Mouse (Mus musculus): Measurements from ENCODE around the gene Mthfsd. TPM values are rescaled to one million over a fixed set of nuclear protein-coding genes. Genes with fewer than 3 reads are reported as not detected.
A peak's percentile ranks its signal among the peaks of the same experiment; 100 is the strongest.

The Mthfsd gene
- total RNA-seq, 2 experiments from 2014 or later = 31.8 to 36.9 TPM

DNA sequence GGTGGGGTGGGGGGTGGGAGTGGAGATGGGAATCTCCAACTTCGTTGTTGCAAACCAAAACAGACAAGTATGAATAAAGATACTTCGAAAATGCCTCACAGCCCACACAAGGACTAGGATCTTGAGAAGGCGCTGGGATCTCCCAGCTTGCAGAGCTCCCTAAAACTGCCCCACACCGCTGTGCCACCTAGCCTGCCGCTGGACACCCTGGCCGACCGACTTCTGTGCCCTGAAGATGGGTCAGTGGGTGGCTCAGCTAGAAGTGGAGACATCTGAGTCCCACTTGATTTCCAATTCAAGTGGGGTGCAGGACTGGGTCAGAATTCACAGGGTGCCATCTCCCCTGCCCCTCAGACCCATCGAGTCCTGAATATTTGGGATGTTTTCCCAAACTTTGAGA lies 13.5 kb upstream of the Mthfsd start:
- DNase-seq = no peak

- no peak for DNase-seq
Measured at GRCm38 (mm10) chr8:121120456-121121419, 12.5 kb upstream of the Mthfsd start.

DNA sequence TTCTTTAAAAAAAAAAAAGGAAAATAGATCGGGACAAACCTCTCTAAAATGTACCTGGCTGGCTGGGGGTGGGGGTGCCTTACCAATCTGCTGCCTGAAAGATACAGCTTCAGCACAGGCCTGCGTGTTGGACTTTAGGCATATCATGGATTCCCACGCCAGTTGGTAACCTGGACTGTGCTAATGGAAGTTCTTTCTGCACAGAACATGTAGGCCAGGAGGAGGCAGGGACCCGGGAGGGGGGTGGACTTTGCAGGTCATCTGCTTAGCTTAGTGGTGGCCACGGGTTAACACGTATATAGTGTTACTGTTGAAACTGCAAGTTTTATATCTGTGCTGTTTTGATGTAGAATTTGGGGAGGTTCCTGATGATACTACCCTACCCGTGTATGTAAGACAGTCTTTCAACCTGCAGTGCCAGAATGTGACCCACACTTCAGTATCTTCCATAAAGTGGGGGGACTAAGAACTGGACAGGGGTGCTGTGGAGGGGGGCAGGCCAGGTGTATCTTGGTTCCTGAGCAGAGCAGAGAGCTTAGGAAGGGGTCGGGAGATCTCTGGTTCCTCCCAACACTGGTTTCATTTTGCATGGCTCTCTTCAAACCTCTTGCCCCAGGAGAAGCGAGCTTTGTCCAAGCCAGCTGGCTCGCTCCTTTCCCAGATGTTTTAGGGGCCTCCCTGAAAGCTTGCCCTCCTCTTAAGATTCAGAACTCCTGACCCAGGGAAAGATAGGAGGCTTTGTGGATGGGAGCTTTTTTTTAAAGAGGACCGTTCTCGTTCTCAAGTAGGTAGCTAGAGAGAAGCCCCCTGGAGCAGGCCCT lies 11.7 kb upstream of the Mthfsd start:
- DNase-seq = no peak

DNA sequence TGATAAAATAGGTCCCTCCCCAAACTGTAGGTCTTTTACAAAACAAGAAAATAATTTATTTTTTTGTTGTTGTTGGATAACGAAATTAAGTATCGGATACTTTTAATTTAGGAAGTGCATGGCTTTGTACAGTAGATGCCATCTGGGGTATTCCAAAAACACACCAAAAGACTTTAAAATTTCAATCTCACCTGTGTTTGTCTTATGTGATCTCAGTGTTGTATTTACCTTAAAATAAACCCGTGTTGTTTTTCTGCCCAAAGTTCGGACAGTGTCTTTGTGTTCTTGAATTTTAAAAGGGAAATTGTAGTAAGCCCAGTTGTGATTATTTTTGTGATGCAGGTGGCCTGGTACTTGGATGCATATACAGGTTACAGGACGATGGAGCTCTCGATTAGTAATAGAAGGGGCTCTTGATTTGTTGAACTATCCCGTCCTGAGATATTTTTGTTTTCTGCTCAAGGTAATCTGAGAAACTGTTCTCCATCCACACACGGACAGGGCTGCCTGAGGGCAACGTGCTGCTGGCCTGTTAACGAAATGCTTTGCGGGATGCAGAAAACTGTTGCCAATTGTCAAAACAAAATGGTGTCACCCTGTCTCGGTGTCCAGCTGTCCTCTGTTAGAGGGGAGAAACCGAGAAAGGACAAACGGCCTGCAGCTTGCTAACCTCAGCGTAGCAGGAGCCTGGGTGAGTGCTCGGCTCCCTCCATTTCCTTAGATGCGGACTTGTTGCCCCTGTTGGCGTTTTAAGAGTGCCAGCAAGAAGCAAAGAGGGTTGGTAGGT lies 10.6 kb upstream of the Mthfsd start:
- no peak for DNase-seq

DNA sequence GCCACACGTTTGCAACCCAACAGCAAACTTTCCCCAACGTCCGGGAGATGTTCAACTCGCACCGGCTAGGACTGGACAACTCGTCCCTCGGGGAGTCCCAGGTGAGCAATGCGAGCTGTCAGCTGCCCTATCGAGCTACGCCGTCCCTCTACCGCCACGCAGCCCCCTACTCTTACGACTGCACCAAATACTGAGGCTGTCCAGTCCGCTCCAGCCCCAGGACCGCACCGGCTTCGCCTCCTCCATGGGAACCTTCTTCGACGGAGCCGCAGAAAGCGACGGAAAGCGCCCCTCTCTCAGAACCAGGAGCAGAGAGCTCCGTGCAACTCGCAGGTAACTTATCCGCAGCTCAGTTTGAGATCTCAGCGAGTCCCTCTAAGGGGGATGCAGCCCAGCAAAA lies 9.7 kb upstream of the Mthfsd start:
- DNase-seq = no peak

DNA sequence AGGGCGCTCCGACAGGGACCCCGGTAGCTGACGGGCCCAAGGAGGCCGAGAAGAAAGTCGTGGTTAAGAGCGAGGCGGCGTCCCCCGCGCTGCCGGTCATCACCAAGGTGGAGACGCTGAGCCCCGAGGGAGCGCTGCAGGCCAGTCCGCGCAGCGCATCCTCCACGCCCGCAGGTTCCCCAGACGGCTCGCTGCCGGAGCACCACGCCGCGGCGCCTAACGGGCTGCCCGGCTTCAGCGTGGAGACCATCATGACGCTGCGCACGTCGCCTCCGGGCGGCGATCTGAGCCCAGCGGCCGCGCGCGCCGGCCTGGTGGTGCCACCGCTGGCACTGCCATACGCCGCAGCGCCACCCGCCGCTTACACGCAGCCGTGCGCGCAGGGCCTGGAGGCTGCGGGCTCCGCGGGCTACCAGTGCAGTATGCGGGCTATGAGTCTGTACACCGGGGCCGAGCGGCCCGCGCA lies 9.0 kb upstream of the Mthfsd start:
- DNase-seq = no peak

- DNase-seq = no peak
Measured at GRCm38 (mm10) chr8:121116591-121117185, 8.5 kb upstream of the Mthfsd start.

DNA sequence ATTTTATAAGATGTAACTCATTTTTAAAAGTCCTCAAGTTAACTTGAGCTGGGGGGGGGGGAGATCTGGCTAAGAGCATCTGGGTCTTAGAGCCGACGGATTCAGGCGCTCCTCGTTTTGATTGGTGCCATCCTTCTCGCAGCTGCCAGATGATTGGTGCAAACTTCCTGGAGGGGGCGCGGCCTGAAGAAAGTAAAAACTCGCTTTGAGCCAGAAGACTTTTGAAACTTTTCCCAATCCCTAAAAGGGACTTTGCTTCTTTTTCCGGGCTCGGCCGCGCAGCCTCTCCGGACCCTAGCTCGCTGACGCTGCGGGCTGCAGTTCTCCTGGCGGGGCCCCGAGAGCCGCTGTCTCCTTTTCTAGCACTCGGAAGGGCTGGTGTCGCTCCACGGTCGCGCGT lies 7.8 kb upstream of the Mthfsd start, which contains the start of gene Foxc2:
TSS of gene Foxc2 (plus strand) at position 224 of the 400 bp plus-strand sequence.
- DNase-seq = peak in 1 of 2 experiments; percentile 39

DNA sequence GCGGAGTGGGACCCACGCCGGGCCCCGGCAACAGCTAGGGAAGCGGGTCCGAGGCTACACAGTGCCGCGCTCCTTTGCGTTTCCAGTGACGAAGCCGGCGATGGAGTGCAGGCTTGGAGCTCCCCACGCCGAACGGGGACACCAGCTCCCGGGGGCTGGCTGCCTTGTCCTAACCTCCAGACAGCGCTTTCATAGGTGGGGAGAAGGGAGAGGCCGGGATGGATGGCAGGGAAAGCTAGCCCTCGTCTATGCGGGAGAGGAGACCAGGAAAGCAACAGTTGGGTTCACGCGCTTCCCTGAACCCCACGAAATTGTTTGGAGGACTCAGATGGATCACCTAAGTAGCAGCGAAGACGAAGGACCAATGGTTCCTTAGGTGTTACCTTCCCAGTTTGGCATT lies 6.9 kb upstream of the Mthfsd start:
- DNase-seq = no peak

GRCm38 (mm10) chr8:121113261-121113660 lies 5.1 kb upstream of the Mthfsd start:
- peak; percentile 93 to 96 for DNase-seq

DNA sequence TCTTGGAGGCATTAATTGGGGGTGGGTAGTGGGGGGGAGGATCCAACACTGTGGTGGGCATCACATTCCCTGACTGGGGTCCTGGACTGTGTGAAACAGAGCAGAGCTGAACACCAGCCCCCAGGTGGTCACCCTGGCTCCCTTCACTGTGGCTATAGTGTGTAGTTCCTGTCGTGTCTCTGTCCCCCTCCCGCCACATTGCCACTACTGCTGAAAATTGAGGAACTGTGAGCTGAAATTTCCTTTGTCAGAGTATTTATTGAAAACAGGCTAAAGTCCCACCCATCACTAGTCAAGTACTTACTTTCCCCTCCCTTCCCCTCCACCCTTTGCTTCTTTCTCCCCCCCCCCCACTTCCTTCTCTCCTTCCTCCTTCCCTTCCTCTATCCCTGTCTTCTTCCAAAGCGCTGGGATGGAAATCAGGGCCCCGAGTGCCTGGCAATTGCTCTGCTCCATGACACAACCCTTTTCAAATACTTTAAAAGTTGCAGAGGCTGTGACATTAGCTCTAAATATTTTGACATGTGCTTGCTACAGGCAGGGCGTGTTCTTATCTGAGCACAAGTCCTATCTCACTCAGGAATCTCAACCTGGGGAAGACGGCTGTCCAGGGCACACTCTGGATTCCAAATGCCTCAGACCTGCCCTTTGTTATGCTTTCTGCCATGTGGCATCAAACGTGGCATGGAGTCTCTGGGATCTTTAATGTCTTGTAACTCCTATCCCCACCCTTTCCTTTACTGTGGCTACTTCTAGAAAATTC lies 3.1 kb upstream of the Mthfsd start:
- DNase-seq = no peak

GRCm38 (mm10) chr8:121108657-121109056 lies 465 bp upstream of the Mthfsd start:
- DNase-seq = no peak

- peak; percentile 64 to 73 for DNase-seq
Measured at GRCm38 (mm10) chr8:121104049-121104818, 4.0 kb downstream of the Mthfsd start.

- DNase-seq = no peak
Measured at GRCm38 (mm10) chr8:121093496-121093895, 14.7 kb downstream of the Mthfsd start.

DNA sequence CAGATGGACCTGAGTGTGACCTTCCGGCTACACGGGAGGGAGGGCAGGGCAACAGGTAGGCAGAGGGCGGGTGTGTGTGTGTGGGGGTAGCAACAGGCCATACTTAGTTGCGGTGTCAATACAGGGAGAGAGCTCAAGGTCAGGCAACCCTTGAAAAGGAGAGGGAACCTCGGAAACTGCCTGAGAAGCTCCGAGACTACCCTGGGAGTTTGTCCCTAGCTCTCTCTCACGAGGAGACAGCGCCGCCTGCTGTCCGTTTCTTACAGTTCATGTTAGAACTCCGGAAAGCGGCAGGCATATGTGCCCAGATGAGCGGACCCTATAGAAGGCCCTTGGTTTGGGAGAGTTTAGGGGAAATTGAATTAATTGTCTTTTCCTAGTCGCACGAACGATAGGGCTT lies 15.6 kb downstream of the Mthfsd start:
- peak; percentile 77 to 84 for DNase-seq

DNA sequence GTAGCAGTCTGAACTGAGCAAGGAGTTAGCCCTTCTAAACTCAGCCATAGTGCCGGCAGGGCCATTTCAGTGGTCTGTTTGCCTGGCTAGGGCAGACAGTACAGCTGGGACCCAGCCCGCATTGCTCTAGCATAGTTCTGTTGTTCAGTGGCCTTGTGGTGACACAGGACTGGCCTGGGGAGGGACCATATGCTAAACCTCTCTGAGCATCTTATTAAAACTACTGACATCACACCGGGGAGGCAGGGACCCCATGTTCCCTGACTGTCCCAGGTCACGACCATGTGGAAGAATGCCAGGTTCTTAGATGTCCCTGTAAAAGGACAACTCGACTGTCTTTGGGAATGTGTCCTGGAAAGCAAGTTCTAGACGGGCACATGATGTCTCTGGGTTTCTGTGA lies 16.1 kb downstream of the Mthfsd start:
- DNase-seq = no peak

DNA sequence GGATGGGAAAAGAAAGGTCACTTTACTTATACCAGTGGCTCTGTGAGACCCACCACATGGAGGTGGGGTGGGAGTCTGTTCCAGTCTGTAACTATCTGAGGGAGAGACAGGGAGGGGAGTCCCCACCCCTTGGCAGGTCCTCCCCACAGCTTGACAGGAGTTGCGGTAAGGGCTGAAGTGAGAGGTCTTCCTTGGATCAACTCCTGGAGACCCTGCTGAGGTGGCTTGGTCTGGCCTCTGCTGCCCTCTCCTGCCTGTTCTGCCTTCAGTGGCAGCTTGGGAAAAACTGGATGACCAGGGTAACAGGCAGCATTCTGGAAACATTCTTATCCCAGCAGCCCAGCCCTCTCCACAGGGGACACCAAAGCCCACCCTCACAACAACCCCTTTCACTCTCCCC lies 17.5 kb downstream of the Mthfsd start:
- DNase-seq = no peak

DNA sequence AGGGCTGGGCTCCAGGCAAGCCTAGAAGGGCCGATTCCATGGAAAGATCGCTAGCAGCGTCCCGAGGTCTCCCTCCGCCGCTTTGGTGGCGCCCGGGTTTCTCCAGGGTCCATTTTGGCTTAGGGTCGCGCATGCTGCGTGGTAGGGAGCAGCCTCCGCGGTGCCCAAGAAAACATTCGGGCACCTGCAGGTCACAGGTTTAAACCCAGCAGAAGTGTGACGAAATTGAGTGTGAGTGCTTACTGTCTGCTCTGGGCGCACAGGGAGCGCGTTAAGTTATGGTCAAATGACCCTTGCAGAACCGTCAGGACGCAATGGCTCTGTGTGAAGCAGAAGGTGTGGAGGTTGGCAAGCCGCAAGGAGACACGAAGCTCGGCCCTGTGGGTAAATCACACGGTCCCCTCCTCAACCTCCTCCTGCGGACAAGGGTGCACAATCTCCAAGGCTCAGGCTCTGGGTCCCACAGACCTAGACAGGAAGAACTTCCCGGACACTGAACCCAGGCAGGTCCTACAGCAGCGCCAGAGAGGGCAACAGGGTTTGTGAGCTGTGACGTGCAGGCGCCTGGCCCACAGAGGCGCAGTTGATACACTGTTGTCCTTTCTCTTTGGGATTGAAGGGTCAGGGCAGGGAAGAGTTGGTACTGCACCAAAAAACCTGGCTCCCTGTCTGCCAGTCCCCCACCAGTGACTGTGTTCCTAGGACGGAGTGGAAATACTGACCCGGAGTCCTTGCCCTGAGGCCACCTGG lies 18.4 kb downstream of the Mthfsd start:
- no peak for DNase-seq

DNA sequence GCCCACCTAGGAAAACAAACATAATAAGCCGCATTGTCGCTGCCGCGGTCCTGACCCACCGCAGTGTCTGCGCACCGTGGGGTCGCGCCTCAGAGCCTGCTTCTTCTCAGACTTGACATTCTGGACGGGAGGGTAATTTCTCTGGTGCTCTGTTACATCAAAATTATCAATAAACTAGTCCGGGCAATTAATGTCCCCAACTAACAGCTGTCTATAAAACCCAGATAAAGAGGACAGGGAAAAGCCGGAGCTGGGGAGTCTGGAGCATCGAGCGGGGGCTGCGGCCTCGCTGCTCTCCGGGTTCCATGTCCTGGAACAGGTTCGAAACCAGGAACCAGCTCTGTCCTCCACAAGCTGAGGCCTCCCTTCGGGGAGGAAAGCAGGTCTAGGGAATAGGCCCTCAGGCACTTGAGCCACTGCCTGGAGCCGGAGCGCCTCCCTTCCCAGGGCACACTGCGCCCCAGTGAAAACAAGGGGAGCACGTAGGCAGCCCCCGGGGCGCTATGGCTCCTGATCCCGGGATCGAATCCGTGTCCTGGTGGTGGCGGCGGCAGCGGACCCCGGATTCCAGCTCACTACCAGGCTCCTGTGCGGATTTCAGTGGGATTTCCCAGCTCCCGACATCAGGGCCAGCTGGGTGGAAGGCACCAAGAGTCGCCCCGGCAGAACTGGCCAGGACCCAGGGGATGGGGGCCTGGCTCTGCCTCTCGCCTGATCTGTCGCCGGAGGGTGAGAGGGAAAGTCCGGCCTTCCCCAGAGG lies 19.1 kb downstream of the Mthfsd start:
- DNase-seq = no peak
